ENCODE assay signal across 20 mouse cellular contexts in the genomic region with DNA sequence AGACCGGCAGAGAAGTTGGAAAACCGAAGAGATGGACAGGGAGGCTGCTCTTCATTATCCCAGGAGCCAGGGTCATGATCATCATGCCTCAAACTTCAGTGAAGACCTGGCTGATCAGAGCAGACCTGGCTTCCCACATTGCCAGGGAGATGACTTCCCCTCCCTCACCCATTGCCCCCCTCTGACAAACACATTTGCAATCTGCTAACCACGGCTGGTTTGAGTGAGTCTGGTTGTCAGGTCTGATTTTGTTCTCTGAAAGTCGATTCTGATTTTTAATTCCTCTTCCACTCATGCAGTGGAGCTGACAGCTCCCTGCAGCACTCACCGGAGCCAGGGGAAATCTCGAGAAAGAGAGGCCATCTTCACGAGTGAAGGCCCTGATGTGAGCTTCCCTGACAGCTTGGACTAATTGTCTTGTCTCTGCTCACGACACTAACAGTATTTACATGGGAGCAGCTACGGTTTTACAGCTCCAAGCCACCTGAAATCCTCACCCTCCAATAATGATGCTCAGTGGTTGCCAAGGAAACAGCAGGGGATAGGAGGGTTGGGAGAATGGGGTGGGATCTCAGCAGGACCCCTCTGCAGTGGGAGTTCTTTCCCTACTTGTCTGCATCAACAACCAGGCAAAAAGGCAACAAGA.
DNase-seq lines count a peak whose midpoint lies in the region; ATAC-seq and TF ChIP-seq lines count a peak whose summit lies in the region.
"Had no signal": no experiment of that assay in that cellular context is flagged by ENCODE, and none has a peak within 500 bp of the region (broad histone marks: within the 10 kb centered on the region; RNA-seq: fewer than 3 reads in every experiment).

No protein-coding gene starts in this region.

- H3K27me3 ChIP-seq in neural tube, embryonic 13.5 days, result no peaks in the 10 kb centered on the region
- H3K27me3 ChIP-seq in midbrain, postnatal 0 days (ENCODE audit: insufficient read depth, low read length), result no peaks in the 10 kb centered on the region
- H3K27me3 ChIP-seq: intestine, embryonic 15.5 days; kidney, embryonic 15.5 days had no signal

- H3K9me3 ChIP-seq in neural tube, embryonic 13.5 days, result no peaks in the 10 kb centered on the region
- H3K9me3 ChIP-seq in midbrain, postnatal 0 days (ENCODE audit: low read length), result no peaks in the 10 kb centered on the region
- H3K9me3 ChIP-seq: G1E; intestine, embryonic 15.5 days; kidney, embryonic 15.5 days had no signal

- H3K4me3 ChIP-seq in neural tube, embryonic 13.5 days, result no peak overlapping the region
- no peak overlapping the region for H3K4me3 ChIP-seq in midbrain, postnatal 0 days (ENCODE audit: low read depth, low read length)
- H3K4me3 ChIP-seq: intestine, embryonic 15.5 days; kidney, embryonic 15.5 days had no signal

- DNase-seq in cerebellum, postnatal 10 days, result peak; percentile 47 to 53
- DNase-seq in cerebellum, adult 8-10 months, result no peak
- DNase-seq in neural tube, embryonic 10.5 days (ENCODE audit: extremely low spot score, low spot score), result no peak
- peak; percentile 78 for DNase-seq in midbrain, postnatal 0 days (ENCODE audit: low spot score)
- DNase-seq in adrenal gland, adult 2 months, result no peak
- DNase-seq in thymus, postnatal 25 days, result no peak
- no peak for DNase-seq in thymus, adult 18-20 months
- DNase-seq: cerebellum, postnatal 36 days; gastrocnemius, postnatal 36 days; heart, postnatal 14 days; layer of hippocampus, postnatal 36 days; lung, adult 18-20 months; right cerebral cortex, adult 18-20 months; thymus, adult 2 months had no signal

- H3K36me3 ChIP-seq in neural tube, embryonic 13.5 days, result no peaks in the 10 kb centered on the region
- H3K36me3 ChIP-seq in midbrain, postnatal 0 days (ENCODE audit: insufficient read depth, low read length), result no peaks in the 10 kb centered on the region
- H3K36me3 ChIP-seq: G1E; intestine, embryonic 15.5 days; kidney, embryonic 15.5 days had no signal

- H3K9ac ChIP-seq in neural tube, embryonic 13.5 days, result 0 out of 2 replicates have a peak overlapping the region, but pooled peaks have one; percentile 12
- peak overlapping the region; percentile 39; the same call in 1 of the 2 replicates for H3K9ac ChIP-seq in midbrain, postnatal 0 days (replicated peaks; ENCODE audit: low read length, poor library complexity, severe bottlenecking)
- H3K9ac ChIP-seq: intestine, embryonic 15.5 days; kidney, embryonic 15.5 days had no signal

- H3K4me2 ChIP-seq in neural tube, embryonic 13.5 days, result no peak overlapping the region
- no peak overlapping the region for H3K4me2 ChIP-seq in midbrain, postnatal 0 days (ENCODE audit: low read depth, low read length, poor library complexity, severe bottlenecking)
- H3K4me2 ChIP-seq: heart, embryonic 11.5 days; intestine, embryonic 15.5 days; kidney, embryonic 15.5 days had no signal

- WGBS in neural tube, embryonic 13.5 days, result 35% methylated on average over 9 of the region's 9 CpGs
- WGBS in midbrain, postnatal 0 days, result 13% methylated on average over 9 of the region's 9 CpGs

- H3K27ac ChIP-seq in neural tube, embryonic 13.5 days (replicated peaks), result peak overlapping the region; percentile 53
- peak overlapping the region; percentile 75 for H3K27ac ChIP-seq in midbrain, postnatal 0 days (ENCODE audit: low read depth, low read length)
- H3K27ac ChIP-seq: intestine, embryonic 15.5 days; kidney, embryonic 15.5 days had no signal

- H3K4me1 ChIP-seq in neural tube, embryonic 13.5 days (replicated peaks), result peaks cover 29% of the 10 kb centered on the region
- peaks cover 4% of the 10 kb centered on the region; the same call in 1 of the 2 replicates for H3K4me1 ChIP-seq in midbrain, postnatal 0 days (ENCODE audit: insufficient read depth, low read length)

- no peak for ATAC-seq in neural tube, embryonic 13.5 days (ENCODE audit: low read depth)
- ATAC-seq in midbrain, postnatal 0 days (ENCODE audit: low FRiP score), result peak; percentile 73
- ATAC-seq: CD4-positive, CD25-positive, alpha-beta regulatory T cell, adult 4 months; intestine, embryonic 15.5 days had no signal

- TF ChIP-seq CTCF in midbrain, postnatal 0 days (IDR thresholded peaks at IDR 0.05), result no peak

Comparison
In these comparisons a context has a peak if more than half of its experiments do, and no peak if none do; other contexts are left out.
1. DNase-seq: peak in cerebellum, postnatal 10 days (2 of 2) and midbrain, postnatal 0 days (single experiment); none in cerebellum, adult 8-10 months (single experiment), neural tube, embryonic 10.5 days (single experiment), adrenal gland, adult 2 months (single experiment), thymus, postnatal 25 days (single experiment) and thymus, adult 18-20 months (0 of 2).